Mouse (Mus musculus) Muller cell, postnatal 12 days (primary cell): ENCODE results near the gene Atxn7l2.

Experiments
- DNase-seq: peaks from one replicate; pipeline ENCODE4 v3.0.0-alpha.2; 2015; ENCODE audit errors: inconsistent ontology term

The Atxn7l2 gene

GRCm38 (mm10) chr3:108205601-108206000, 5.1 kb downstream of the Atxn7l2 start:
- no peak for DNase-seq

- no peak for DNase-seq
These were observed 6.3 kb downstream of the Atxn7l2 start for GRCm38 (mm10) chr3:108204470-108204869.

GRCm38 (mm10) chr3:108203621-108204325, 7.0 kb downstream of the Atxn7l2 start:
- peak; percentile 62 for DNase-seq

GRCm38 (mm10) chr3:108203212-108203611, 7.5 kb downstream of the Atxn7l2 start:
- DNase-seq: no peak

GRCm38 (mm10) chr3:108202506-108202905, 8.2 kb downstream of the Atxn7l2 start:
- DNase-seq: no peak

- peak; percentile 97 for DNase-seq
These were observed 10.1 kb downstream of the Atxn7l2 start, which contains the start of gene Cyb561d1 for GRCm38 (mm10) chr3:108200329-108201323. TSS of gene Cyb561d1 (minus strand) at chr3:108201212.

- DNase-seq: no peak
These were observed 11.5 kb downstream of the Atxn7l2 start for GRCm38 (mm10) chr3:108199231-108199630.

- no peak for DNase-seq
These were observed 13.7 kb downstream of the Atxn7l2 start for GRCm38 (mm10) chr3:108197066-108197497.

- peak; percentile 67 for DNase-seq
These were observed 14.7 kb downstream of the Atxn7l2 start for GRCm38 (mm10) chr3:108195941-108196590.

GRCm38 (mm10) chr3:108195287-108195686, 15.4 kb downstream of the Atxn7l2 start:
- no peak for DNase-seq

- no peak for DNase-seq
These were observed 17.0 kb downstream of the Atxn7l2 start for GRCm38 (mm10) chr3:108193686-108194085.

- DNase-seq: no peak
These were observed 20.8 kb downstream of the Atxn7l2 start for GRCm38 (mm10) chr3:108189897-108190296.

GRCm38 (mm10) chr3:108188716-108189490, 21.8 kb downstream of the Atxn7l2 start:
- DNase-seq: no peak

- no peak for DNase-seq
These were observed 23.5 kb downstream of the Atxn7l2 start for GRCm38 (mm10) chr3:108187111-108187795.

GRCm38 (mm10) chr3:108186098-108187047, 24.4 kb downstream of the Atxn7l2 start, which contains the start of gene Amigo1:
TSS of gene Amigo1 (plus strand) at chr3:108186335.
- peak; percentile 64 for DNase-seq

- DNase-seq: no peak
These were observed 25.2 kb downstream of the Atxn7l2 start for GRCm38 (mm10) chr3:108185460-108186097.

GRCm38 (mm10) chr3:108184742-108185141, 26.0 kb downstream of the Atxn7l2 start:
- DNase-seq: no peak

- peak; percentile 62 for DNase-seq
These were observed 30.2 kb downstream of the Atxn7l2 start for GRCm38 (mm10) chr3:108180514-108180913.
